Mouse (Mus musculus): Measurements from ENCODE around the gene Chrnb2.

DNA sequence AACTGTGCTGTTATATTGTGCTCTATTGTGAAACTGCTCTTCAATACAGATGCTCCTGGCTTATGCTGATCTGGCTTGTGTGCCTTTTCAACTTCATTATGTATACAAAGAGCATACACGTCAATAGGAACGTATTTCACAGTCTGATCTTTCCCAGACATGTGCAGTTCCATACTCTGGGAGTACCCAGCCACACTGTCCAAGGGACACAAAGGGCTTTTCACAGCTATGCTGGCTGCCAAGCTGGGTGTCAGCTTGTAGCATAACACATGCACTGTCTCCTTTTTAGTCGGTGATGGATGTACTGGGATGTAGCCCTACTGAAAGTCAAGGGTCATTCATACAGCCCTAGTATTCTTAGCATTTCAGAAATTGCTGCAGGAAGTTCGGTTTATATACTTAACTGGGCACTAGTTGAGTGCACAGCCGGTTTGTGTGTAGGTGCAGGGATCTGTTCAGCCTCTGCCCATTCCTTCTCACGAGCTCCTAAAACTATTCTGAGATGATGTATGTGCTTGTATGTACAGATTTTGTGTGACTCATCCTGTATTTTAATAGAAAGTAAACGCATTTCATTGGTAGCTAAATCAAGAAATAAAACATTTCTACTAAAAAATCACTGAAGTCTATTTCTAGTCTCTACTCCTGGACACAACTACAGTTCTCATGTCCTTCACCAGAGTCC is 40.9 kb downstream of the Chrnb2 start:
- TF ChIP-seq MYOG (IDR thresholded peaks at IDR 0.05; ENCODE audit: control insufficient read depth, extremely low read depth, insufficient read length) (no peak), CTCF (IDR thresholded peaks at IDR 0.05; ENCODE audit: control insufficient read depth, insufficient read depth, insufficient read length) (no peak), USF1 (IDR thresholded peaks at IDR 0.05; ENCODE audit: low read depth) (no peak), FOSL1 (IDR thresholded peaks at IDR 0.05; ENCODE audit: insufficient read depth, low read length, poor library complexity, severe bottlenecking) (no peak), CEBPB (IDR thresholded peaks at IDR 0.05; ENCODE audit: low read depth) (no peak), MYOD1 (IDR thresholded peaks at IDR 0.05; ENCODE audit: control insufficient read depth, insufficient read length, low read depth) (no peak), MAX (IDR thresholded peaks at IDR 0.05) (no peak)
